Mouse (Mus musculus) small intestine, adult 2 months (tissue): ENCODE measurements around the gene Ptk6.
A peak's percentile ranks its signal among the peaks of the same experiment; 100 is the strongest.

ENCODE experiments used
- CTCF ChIP-seq: fragments of 200-500 bp; IDR thresholded peaks from 2 replicates; pipeline ENCODE4 v1.5.1; 2012; ENCODE audit warnings: low read depth, mild to moderate bottlenecking, control low read depth, inconsistent platforms, low read length, moderate library complexity, mixed read lengths; ENCODE audit not compliant: insufficient replicate concordance, insufficient read length; ENCODE audit errors: extremely low read depth
- POLR2A ChIP-seq: fragments of 200-500 bp; IDR thresholded peaks from 2 replicates; pipeline ENCODE4 v1.6.1; 2012; ENCODE audit warnings: low read depth, mild to moderate bottlenecking, control low read depth, inconsistent platforms, low read length, moderate library complexity

DNA sequence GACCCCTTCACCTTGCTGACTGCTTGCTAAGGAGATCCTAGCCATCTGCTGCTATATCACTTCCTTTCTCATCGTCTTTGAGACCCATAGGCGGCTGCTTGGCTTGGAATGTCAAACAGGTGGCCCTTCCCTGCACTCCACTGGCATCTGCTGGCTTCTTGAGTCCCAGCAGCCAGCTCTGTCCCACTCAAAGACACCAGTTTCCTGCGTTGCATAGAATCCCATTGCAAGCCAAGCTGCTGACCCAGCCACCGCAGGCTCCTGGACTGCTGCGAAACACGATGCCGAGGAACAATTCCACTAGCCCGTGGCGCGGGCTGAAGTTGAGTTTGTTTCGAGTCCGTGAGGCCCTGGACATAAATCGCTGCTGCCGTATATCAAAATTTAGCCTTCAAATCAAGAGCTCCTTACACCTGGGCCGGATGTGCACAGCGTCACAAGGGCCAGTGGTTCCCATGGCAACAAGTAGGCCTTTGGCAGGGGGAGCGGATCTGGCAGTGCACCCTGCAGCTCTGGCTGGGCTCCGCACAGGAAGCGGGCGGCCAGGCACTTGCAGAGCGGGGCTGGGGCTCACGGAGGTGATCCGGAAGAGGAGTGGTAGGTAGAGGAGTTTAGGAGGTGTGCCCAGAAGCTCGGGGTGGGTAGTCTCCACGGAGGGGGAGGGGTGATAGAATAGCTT is 17.1 kb upstream of the Ptk6 start, which contains the start of gene Fndc11:
- peak; percentile 28; the same call in 1 of the 2 replicates for TF ChIP-seq CTCF
- no peak for TF ChIP-seq POLR2A
